Mouse (Mus musculus) stomach, embryonic 16.5 days (tissue): ENCODE data around the gene Bscl2. TPM values are rescaled to one million over a fixed set of nuclear protein-coding genes. Genes with fewer than 3 reads are reported as not detected.
"Not testable (repeated sequence)": the region's sequence is repeated elsewhere in the genome, so short reads cannot be mapped to it uniquely, and the experiment has no call there.

Experiments
- ATAC-seq: fragments of 200-750 bp; cut with Nextera tagmentation; 2 replicates; pipeline ENCODE4 v1.8.0; 2017; ENCODE audit warnings: moderate number of reproducible peaks, moderate TSS enrichment; ENCODE audit not compliant: insufficient read depth, low FRiP score
- H3K27ac ChIP-seq: fragments of 300-500 bp; sonication (generic); 2 replicates; pipeline ENCODE4 v1.5.1; 2014; ENCODE audit warnings: low read length
- H3K27me3 ChIP-seq: fragments of 300-500 bp; sonication (generic); 2 replicates; pipeline ENCODE4 v1.6.1; 2014; ENCODE audit warnings: low read length, control low read depth, mixed read lengths; ENCODE audit not compliant: control insufficient read depth, insufficient read depth
- H3K36me3 ChIP-seq: fragments of 300-500 bp; sonication (generic); 2 replicates; pipeline ENCODE4 v1.6.1; 2014; ENCODE audit warnings: low read length; ENCODE audit not compliant: control insufficient read depth, insufficient read depth
- H3K4me1 ChIP-seq: fragments of 300-500 bp; sonication (generic); 2 replicates; pipeline ENCODE4 v1.6.1; 2014; ENCODE audit warnings: low read length, control low read depth, mixed read lengths; ENCODE audit not compliant: control insufficient read depth, insufficient read depth
- H3K4me2 ChIP-seq: fragments of 300-500 bp; sonication (generic); 2 replicates; pipeline ENCODE4 v1.6.1; 2014; ENCODE audit warnings: low read depth, low read length, mixed read lengths
- H3K4me3 ChIP-seq: fragments of 300-500 bp; sonication (generic); replicated peaks from 2 replicates; pipeline ENCODE4 v1.5.1; 2014; ENCODE audit warnings: mild to moderate bottlenecking, low read length
- H3K9ac ChIP-seq: fragments of 300-500 bp; sonication (generic); 2 replicates; pipeline ENCODE4 v1.6.1; 2014; ENCODE audit warnings: low read length
- H3K9me3 ChIP-seq: fragments of 300-500 bp; sonication (generic); replicated peaks from 2 replicates; pipeline ENCODE4 v1.6.1; 2016; ENCODE audit warnings: low read length, control low read depth; ENCODE audit not compliant: control insufficient read depth
- WGBS: fragments of 180-500 bp; shearing (Covaris S2); extraction: QIAGEN DNeasy Blood & Tissue Kit; methylation state at CpG from one replicate; pipeline ENCODE4 v1.1.7; 2014; 5-methylcytosine and 5-hydroxymethylcytosine counted together
- polyA plus RNA-seq: library from polyadenylated mRNA; unstranded; fragments of >200 nt; fragmentation: Nextera tagmentation; extraction: Ambion mirVana; gene quantifications from 2 replicates; pipeline ENCODE4 v1.2.1, GENCODE M21; 2015

Bscl2 gene
- polyA plus RNA-seq, 1 experiment from 2014 or later = 54.1 TPM

GRCm38 (mm10) chr19:8853117-8853516, 15.8 kb downstream of the Bscl2 start:
- no peaks in the 10 kb centered on the region for H3K9me3 ChIP-seq
- H3K4me1 ChIP-seq = no peaks in the 10 kb centered on the region
- H3K9ac ChIP-seq = no peak overlapping the region
- ATAC-seq = no peak
- no peaks in the 10 kb centered on the region for H3K27me3 ChIP-seq
- H3K27ac ChIP-seq = no peak overlapping the region
- WGBS = 86% methylated on average over 3 of the region's 3 CpGs
- no peak overlapping the region for H3K4me3 ChIP-seq
- no peaks in the 10 kb centered on the region for H3K36me3 ChIP-seq
- H3K4me2 ChIP-seq = no peak overlapping the region

DNA sequence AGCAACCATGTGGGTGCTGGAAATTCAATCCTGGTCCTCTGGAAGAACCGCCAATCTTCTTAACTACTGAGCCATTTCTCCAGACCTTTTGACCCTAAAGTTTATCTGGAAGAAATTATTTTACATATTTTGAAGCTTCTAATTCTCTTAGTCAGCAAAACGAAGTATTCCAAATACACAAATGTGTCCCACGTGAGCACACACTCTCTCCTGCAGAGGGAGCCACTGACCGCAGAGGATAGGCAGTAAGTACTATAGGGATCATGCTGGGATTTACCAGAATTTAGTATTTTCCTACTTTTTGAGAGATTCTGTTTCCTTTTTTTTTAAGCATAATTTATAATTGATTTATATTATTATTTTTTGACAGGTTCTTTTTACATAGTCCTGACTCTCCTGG, 20.4 kb downstream of the Bscl2 start:
- H3K27me3 ChIP-seq = no peaks in the 10 kb centered on the region
- H3K9me3 ChIP-seq = no peaks in the 10 kb centered on the region
- no peak overlapping the region for H3K27ac ChIP-seq
- no peak overlapping the region for H3K4me2 ChIP-seq
- no peak overlapping the region for H3K9ac ChIP-seq
- H3K4me1 ChIP-seq = no peaks in the 10 kb centered on the region
- WGBS = 45% methylated on average over 4 of the region's 4 CpGs
- H3K36me3 ChIP-seq = no peaks in the 10 kb centered on the region
- no peak for ATAC-seq
- H3K4me3 ChIP-seq = no peak overlapping the region

DNA sequence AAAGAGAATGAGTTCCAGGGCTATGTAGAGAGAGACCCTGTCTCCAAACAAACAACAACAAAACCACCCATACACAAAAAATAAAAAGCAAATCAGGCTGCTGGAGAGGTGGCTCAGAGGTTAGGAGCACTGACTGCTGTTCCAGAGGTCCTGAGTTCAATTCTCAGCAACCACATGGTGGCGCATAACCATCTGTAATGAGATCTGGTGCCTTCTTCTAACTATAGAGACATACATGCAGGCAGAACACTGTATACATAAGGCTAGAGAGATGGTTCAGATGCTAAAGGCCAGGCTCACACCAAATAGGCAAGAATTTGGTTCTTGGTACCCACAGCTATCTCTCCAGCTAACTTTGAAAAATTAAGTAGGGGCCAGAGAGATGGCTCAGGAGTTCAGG, 21.8 kb downstream of the Bscl2 start:
- Histone ChIP-seq H3K4me1 (no peaks in the 10 kb centered on the region), H3K36me3 (no peaks in the 10 kb centered on the region), H3K4me2 (no peak overlapping the region), H3K4me3 (no peak overlapping the region), H3K9me3 (no peaks in the 10 kb centered on the region), H3K9ac (no peak overlapping the region), H3K27ac (no peak overlapping the region), H3K27me3 (no peaks in the 10 kb centered on the region)
- peak; percentile 33; the same call in 1 of the 2 replicates for ATAC-seq
- WGBS = 22% methylated on average over 1 of the region's 1 CpGs

DNA sequence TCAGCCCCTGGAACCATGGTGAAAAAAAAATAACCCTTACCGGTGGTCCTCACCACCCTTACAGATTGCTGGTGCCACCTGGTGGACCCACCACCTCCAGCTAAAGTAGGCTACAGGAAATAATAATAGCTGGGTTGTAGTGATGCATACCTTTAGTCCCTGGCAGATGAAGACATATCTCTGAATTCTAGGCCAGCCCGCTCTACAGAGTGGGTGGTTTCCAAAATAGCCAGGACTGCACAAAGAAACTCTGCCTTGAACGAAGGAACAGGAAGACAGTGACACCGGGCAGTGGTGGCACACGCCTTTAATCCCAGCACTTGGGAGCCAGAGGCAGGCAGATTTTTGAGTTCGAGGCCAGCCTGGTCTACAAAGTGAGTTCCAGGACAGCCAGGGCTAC, 27.0 kb downstream of the Bscl2 start:
- Histone ChIP-seq H3K4me1 (no peaks in the 10 kb centered on the region), H3K4me3 (no peak overlapping the region), H3K9ac (no peak overlapping the region), H3K4me2 (no peak overlapping the region), H3K36me3 (no peaks in the 10 kb centered on the region), H3K27me3 (no peaks in the 10 kb centered on the region), H3K9me3 (no peaks in the 10 kb centered on the region), H3K27ac (no peak overlapping the region)
- ATAC-seq = no peak
- 81% methylated on average over 6 of the region's 6 CpGs for WGBS

DNA sequence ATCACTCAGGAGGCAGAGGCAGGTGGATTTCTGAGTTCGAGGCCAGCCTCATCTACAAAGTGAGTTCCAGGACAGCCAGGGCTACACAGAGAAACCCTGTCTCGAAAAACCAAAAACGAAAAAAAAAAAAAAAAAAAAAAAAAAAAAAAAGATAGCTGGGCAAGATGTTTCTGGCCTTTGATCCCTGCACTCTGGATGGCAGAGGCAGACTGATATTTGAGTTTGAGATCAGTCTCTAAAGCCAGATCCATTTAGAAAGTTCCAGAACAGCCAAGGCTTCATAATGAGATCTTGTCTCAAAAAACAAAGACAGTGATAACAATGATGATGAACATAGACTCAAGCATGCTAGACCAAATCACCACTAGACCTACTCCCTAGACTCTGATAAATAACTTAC, 33.1 kb downstream of the Bscl2 start:
- ATAC-seq, H3K9me3 ChIP-seq, H3K27me3 ChIP-seq, H3K9ac ChIP-seq, H3K36me3 ChIP-seq, H3K4me1 ChIP-seq, H3K4me3 ChIP-seq: not testable (repeated sequence)
- WGBS = 75% methylated on average over 3 of the region's 3 CpGs
- H3K4me2 ChIP-seq = peak overlapping the region; percentile 63
- H3K27ac ChIP-seq = peak overlapping the region; percentile 83; the same call in 1 of the 2 replicates

GRCm38 (mm10) chr19:8870838-8871237, 33.6 kb downstream of the Bscl2 start:
- peak overlapping the region; percentile 83 for H3K27ac ChIP-seq
- H3K4me3 ChIP-seq = peak overlapping the region; percentile 93
- H3K27me3 ChIP-seq = no peaks in the 10 kb centered on the region
- H3K9me3 ChIP-seq = no peaks in the 10 kb centered on the region
- peak overlapping the region; percentile 96 for H3K9ac ChIP-seq
- WGBS = 45% methylated on average over 9 of the region's 9 CpGs
- ATAC-seq = no peak
- peaks cover 8% of the 10 kb centered on the region for H3K4me1 ChIP-seq
- 0 out of 2 replicates have a peak, but pooled peaks cover 4% of the 10 kb centered on the region for H3K36me3 ChIP-seq
- H3K4me2 ChIP-seq = peak overlapping the region; percentile 63

GRCm38 (mm10) chr19:8871267-8872186, 34.3 kb downstream of the Bscl2 start, which contains the start of gene Ubxn1:
Ubxn1 (plus strand) TSS chr19:8871496.
- under 1% methylated on average over 59 of the region's 59 CpGs for WGBS

GRCm38 (mm10) chr19:8872266-8872840, 35.1 kb downstream of the Bscl2 start:
- ATAC-seq = no peak
- H3K9me3 ChIP-seq = no peaks in the 10 kb centered on the region
- no peaks in the 10 kb centered on the region for H3K27me3 ChIP-seq
- peak overlapping the region; percentile 90 for H3K27ac ChIP-seq
- 63% methylated on average over 10 of the region's 10 CpGs for WGBS
- peak overlapping the region; percentile 78 for H3K4me2 ChIP-seq
- H3K9ac ChIP-seq = peak overlapping the region; percentile 96
- H3K4me1 ChIP-seq = peaks cover 8% of the 10 kb centered on the region
- peak overlapping the region; percentile 93 for H3K4me3 ChIP-seq
- H3K36me3 ChIP-seq = peaks cover 7% of the 10 kb centered on the region; the same call in 1 of the 2 replicates

More at GRCm38 (mm10) chr19:8871267-8872186, 34.3 kb downstream of the Bscl2 start, which contains the start of gene Ubxn1:
- ATAC-seq = peak; percentile 96
- Histone ChIP-seq H3K4me3 (peak within 1 kb of the TSS; percentile 93), H3K9ac (peak within 1 kb of the TSS; percentile 96), H3K4me2 (peak within 1 kb of the TSS; percentile 78), H3K4me1 (peaks cover 8% of the 10 kb centered on the region), H3K27me3 (no peaks in the 10 kb centered on the region), H3K27ac (peak within 1 kb of the TSS; percentile 90), H3K9me3 (no peaks in the 10 kb centered on the region), H3K36me3 (peaks cover 7% of the 10 kb centered on the region; the same call in 1 of the 2 replicates)

DNA sequence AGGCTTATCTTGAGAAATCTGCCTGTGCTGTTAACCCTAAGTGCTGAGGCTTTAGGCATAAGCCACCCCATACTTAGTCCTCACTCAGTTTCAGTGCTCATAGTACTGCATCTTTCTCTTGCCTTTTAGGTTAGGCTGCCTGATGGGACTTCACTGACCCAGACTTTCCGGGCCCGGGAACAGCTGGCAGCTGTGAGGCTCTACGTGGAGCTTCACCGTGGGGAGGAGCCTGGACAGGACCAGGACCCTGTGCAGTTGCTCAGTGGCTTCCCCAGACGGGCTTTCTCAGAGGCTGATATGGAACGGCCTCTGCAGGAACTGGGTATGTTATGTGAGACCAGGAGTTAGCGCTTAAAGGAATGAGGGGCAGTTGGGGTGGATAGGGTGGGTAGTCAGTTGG, 37.8 kb downstream of the Bscl2 start:
- no peak overlapping the region for H3K4me3 ChIP-seq
- H3K36me3 ChIP-seq = peaks cover 7% of the 10 kb centered on the region; the same call in 1 of the 2 replicates
- no peak for ATAC-seq
- no peaks in the 10 kb centered on the region for H3K9me3 ChIP-seq
- H3K27ac ChIP-seq = peak overlapping the region; percentile 42
- peaks cover 16% of the 10 kb centered on the region for H3K4me1 ChIP-seq
- H3K4me2 ChIP-seq = no peak overlapping the region
- no peak overlapping the region for H3K9ac ChIP-seq
- WGBS = 89% methylated on average over 7 of the region's 7 CpGs
- H3K27me3 ChIP-seq = no peaks in the 10 kb centered on the region
